Mouse (Mus musculus): ENCODE results near the gene Cdkn1a. TPM values are rescaled to one million over a fixed set of nuclear protein-coding genes. Genes with fewer than 3 reads are reported as not detected.

Cdkn1a gene
- polyA plus RNA-seq, 1 experiment: 31.1 TPM

DNA sequence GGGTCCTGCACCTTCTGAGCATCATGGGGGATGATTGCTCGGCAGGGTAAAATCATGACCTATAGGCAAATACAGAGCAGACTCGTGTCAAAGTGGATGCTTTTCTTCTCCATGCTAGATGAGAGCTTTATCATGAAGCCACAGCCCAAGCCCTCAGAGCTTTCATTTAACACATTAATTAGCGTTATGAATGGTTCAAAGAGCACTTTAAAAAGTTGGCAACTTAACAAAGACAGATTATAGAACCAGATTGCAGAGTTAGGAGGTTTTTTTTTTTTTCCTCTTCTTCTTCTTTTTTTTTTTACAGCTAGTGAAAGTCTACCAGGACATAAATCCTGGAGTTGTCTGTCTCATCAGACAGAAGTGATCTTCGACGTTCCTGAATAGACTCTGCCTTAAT, 38.6 kb downstream of the Cdkn1a start:
- Histone ChIP-seq H3K4me1 (replicated peaks; ENCODE audit: control insufficient read depth, insufficient read depth, low read length) (peaks cover 24% of the 10 kb centered on the region), H3K36me3 (ENCODE audit: control insufficient read depth, insufficient read depth, low read length) (no peaks in the 10 kb centered on the region), H3K4me3 (ENCODE audit: control insufficient read depth, insufficient read depth, low read length) (no peak overlapping the region), H3K27me3 (ENCODE audit: control insufficient read depth, insufficient read depth, low read length) (no peaks in the 10 kb centered on the region), H3K27ac (ENCODE audit: control insufficient read depth, insufficient read depth, low read length) (no peak overlapping the region)
- 52% methylated on average over 5 of the region's 5 CpGs for WGBS
- no peak for DNase-seq
- TF ChIP-seq CTCF (IDR thresholded peaks at IDR 0.05; ENCODE audit: borderline replicate concordance, control insufficient read depth, extremely low read depth, insufficient read depth, low read length, poor library complexity): no peak
- no peak for TF ChIP-seq POLR2A (IDR thresholded peaks at IDR 0.05; ENCODE audit: control insufficient read depth, extremely low read depth, insufficient read depth, low read length, poor library complexity)

DNA sequence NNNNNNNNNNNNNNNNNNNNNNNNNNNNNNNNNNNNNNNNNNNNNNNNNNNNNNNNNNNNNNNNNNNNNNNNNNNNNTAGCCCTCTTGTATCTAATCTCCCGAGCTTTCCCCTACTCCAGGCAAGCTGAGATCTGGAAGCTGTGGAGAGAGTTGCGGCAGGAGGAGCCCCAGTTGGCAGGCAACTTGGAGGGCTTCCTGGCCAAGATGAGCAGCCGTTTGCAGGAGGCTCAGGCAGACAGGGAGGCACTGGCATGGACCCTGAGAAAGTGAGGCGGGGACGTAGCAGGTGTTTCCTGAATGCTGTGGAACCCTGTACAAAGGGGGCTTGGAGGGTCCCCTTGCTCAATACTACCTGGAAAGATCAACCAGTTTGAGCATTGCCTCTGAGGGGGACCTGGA, 44.3 kb downstream of the Cdkn1a start:
- Histone ChIP-seq H3K4me1 (replicated peaks; ENCODE audit: control insufficient read depth, insufficient read depth, low read length) (peaks cover 47% of the 10 kb centered on the region), H3K27me3 (ENCODE audit: control insufficient read depth, insufficient read depth, low read length) (no peaks in the 10 kb centered on the region), H3K27ac (ENCODE audit: control insufficient read depth, insufficient read depth, low read length) (peak overlapping the region; percentile 59; the same call in 1 of the 2 replicates), H3K36me3 (ENCODE audit: control insufficient read depth, insufficient read depth, low read length) (no peaks in the 10 kb centered on the region), H3K4me3 (ENCODE audit: control insufficient read depth, insufficient read depth, low read length) (no peak overlapping the region)
- WGBS: 6% methylated on average over 5 of the region's 5 CpGs
- TF ChIP-seq POLR2A (IDR thresholded peaks at IDR 0.05; ENCODE audit: control insufficient read depth, extremely low read depth, insufficient read depth, low read length, poor library complexity) (no peak; the same call in 1 of the 2 replicates), CTCF (IDR thresholded peaks at IDR 0.05; ENCODE audit: borderline replicate concordance, control insufficient read depth, extremely low read depth, insufficient read depth, low read length, poor library complexity) (no peak)
- peak; percentile 42 for DNase-seq

DNA sequence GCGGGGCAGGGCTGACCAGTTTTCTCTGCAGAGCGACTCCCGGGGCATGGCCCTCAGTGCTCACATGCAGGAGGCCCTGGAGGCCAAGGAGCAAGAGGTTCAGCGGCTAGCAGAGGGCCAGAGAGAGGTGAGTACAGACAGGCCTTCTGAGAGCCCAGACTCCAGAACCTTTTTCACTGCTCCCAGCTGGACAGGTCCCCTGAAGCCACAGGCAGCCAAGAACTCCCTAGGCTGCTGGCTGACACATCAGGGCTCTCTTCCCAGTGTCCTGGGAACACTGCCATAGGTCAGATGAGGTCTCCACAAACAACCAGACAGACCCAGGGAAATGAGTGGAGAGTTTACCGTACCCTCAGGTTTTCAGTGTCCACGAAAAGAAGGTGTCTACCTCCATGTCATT, 45.5 kb downstream of the Cdkn1a start:
- peaks cover 46% of the 10 kb centered on the region for H3K4me1 ChIP-seq (replicated peaks; ENCODE audit: control insufficient read depth, insufficient read depth, low read length)
- no peak overlapping the region for H3K4me3 ChIP-seq (ENCODE audit: control insufficient read depth, insufficient read depth, low read length)
- no peaks in the 10 kb centered on the region for H3K27me3 ChIP-seq (ENCODE audit: control insufficient read depth, insufficient read depth, low read length)
- no peak for DNase-seq
- TF ChIP-seq CTCF (IDR thresholded peaks at IDR 0.05; ENCODE audit: borderline replicate concordance, control insufficient read depth, extremely low read depth, insufficient read depth, low read length, poor library complexity) (no peak), POLR2A (IDR thresholded peaks at IDR 0.05; ENCODE audit: control insufficient read depth, extremely low read depth, insufficient read depth, low read length, poor library complexity) (no peak)
- H3K36me3 ChIP-seq (ENCODE audit: control insufficient read depth, insufficient read depth, low read length): no peaks in the 10 kb centered on the region
- peak overlapping the region; percentile 10; the same call in 1 of the 2 replicates for H3K27ac ChIP-seq (ENCODE audit: control insufficient read depth, insufficient read depth, low read length)
- WGBS: 82% methylated on average over 6 of the region's 6 CpGs

DNA sequence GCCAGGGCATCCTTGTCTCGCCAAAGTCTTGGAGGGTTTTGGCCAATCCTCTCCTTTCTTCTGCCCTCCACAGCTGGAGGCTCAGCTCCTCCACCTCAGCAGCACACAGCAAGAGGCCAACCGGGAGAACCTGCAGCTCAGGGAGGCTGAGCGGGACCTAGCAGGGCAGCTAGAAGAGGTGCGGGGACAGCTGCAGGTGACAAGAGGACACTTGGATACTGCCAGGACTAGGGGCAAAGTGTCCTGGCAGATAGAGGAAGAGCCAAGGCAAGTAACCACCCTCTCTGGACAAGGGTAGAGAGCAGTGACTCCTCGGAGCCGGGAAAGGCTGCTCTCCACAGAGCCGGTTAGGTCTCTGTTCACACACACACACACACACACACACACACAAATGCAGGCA, 47.1 kb downstream of the Cdkn1a start:
- Histone ChIP-seq H3K4me1 (replicated peaks; ENCODE audit: control insufficient read depth, insufficient read depth, low read length) (peaks cover 47% of the 10 kb centered on the region), H3K27me3 (ENCODE audit: control insufficient read depth, insufficient read depth, low read length) (no peaks in the 10 kb centered on the region), H3K4me3 (ENCODE audit: control insufficient read depth, insufficient read depth, low read length) (no peak overlapping the region), H3K27ac (ENCODE audit: control insufficient read depth, insufficient read depth, low read length) (no peak overlapping the region), H3K36me3 (ENCODE audit: control insufficient read depth, insufficient read depth, low read length) (no peaks in the 10 kb centered on the region)
- DNase-seq: no peak
- 94% methylated on average over 7 of the region's 7 CpGs for WGBS
- TF ChIP-seq CTCF (IDR thresholded peaks at IDR 0.05; ENCODE audit: borderline replicate concordance, control insufficient read depth, extremely low read depth, insufficient read depth, low read length, poor library complexity) (no peak), POLR2A (IDR thresholded peaks at IDR 0.05; ENCODE audit: control insufficient read depth, extremely low read depth, insufficient read depth, low read length, poor library complexity) (no peak)

DNA sequence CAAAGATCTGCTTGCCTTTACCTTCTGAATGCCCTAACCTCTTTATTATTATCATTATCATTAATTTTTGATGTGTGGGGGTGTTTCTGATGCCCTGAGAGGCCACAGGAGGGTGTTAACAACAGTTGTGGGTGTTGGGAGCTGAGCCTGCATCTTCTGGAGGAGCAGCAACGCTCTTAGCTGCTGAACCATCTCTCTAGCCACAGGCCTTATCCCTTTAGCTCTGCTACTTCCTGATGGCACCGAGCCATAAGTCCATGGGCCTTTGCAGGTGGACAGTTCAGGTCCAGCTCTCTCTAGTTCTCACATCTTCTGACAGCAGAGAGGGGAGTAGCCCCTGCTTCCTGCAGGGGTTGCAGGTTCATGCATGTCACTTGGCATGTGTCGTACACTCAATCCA, 50.8 kb downstream of the Cdkn1a start:
- Histone ChIP-seq H3K4me1 (replicated peaks; ENCODE audit: control insufficient read depth, insufficient read depth, low read length) (peaks cover 46% of the 10 kb centered on the region), H3K36me3 (ENCODE audit: control insufficient read depth, insufficient read depth, low read length) (no peaks in the 10 kb centered on the region), H3K27ac (ENCODE audit: control insufficient read depth, insufficient read depth, low read length) (no peak overlapping the region), H3K27me3 (ENCODE audit: control insufficient read depth, insufficient read depth, low read length) (no peaks in the 10 kb centered on the region), H3K4me3 (ENCODE audit: control insufficient read depth, insufficient read depth, low read length) (no peak overlapping the region)
- no peak for DNase-seq
- TF ChIP-seq CTCF (IDR thresholded peaks at IDR 0.05; ENCODE audit: borderline replicate concordance, control insufficient read depth, extremely low read depth, insufficient read depth, low read length, poor library complexity) (no peak), POLR2A (IDR thresholded peaks at IDR 0.05; ENCODE audit: control insufficient read depth, extremely low read depth, insufficient read depth, low read length, poor library complexity) (no peak)
- WGBS: 63% methylated on average over 3 of the region's 3 CpGs

DNA sequence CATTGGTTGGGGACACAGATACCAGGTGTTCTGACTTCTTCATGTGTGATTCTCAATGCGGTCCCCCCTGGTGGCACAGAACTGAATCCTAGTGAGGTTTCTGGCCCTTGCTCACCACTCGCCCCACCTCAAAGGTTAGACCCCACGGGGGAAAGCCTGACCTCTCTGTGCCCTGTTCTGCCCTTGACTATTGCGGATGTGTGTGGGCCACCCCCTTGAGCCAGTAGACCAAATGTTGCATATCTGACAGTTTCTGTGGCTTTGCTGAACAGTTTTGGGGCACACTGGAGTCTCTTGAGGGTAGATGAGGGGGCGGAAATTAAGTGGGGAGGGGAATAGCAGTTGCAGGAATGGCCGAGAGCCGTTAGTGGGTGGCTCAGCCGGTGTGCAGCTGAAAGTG, 52.5 kb downstream of the Cdkn1a start:
- Histone ChIP-seq H3K4me3 (ENCODE audit: control insufficient read depth, insufficient read depth, low read length) (no peak overlapping the region), H3K27ac (ENCODE audit: control insufficient read depth, insufficient read depth, low read length) (peak overlapping the region; percentile 70), H3K36me3 (ENCODE audit: control insufficient read depth, insufficient read depth, low read length) (no peaks in the 10 kb centered on the region), H3K27me3 (ENCODE audit: control insufficient read depth, insufficient read depth, low read length) (no peaks in the 10 kb centered on the region), H3K4me1 (replicated peaks; ENCODE audit: control insufficient read depth, insufficient read depth, low read length) (peaks cover 60% of the 10 kb centered on the region)
- DNase-seq: peak; percentile 30
- no peak for TF ChIP-seq CTCF (IDR thresholded peaks at IDR 0.05; ENCODE audit: borderline replicate concordance, control insufficient read depth, extremely low read depth, insufficient read depth, low read length, poor library complexity)
- no peak for TF ChIP-seq POLR2A (IDR thresholded peaks at IDR 0.05; ENCODE audit: control insufficient read depth, extremely low read depth, insufficient read depth, low read length, poor library complexity)
- 7% methylated on average over 8 of the region's 8 CpGs for WGBS

DNA sequence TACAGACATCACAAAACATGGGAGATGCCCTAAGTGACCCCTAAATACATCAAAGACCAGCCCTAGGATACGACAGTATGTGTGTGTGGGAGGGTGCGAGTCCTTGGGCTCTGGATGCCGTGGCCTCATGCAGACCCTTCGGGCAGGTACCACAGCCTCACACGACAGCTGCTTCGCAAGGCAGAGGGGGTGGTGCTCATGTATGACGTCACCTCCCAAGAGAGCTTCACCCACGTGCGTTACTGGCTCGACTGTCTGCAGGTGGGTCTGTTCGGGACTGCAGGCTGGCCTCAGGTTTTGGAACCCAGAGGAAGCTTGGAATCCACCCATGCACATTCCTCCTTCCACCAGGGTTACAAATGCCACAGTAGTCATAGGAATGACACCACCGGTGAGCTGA, 54.3 kb downstream of the Cdkn1a start:
- H3K27ac ChIP-seq (ENCODE audit: control insufficient read depth, insufficient read depth, low read length): no peak overlapping the region
- no peak for DNase-seq

More for the DNA sequence above, 54.3 kb downstream of the Cdkn1a start:
- H3K27me3 ChIP-seq (ENCODE audit: control insufficient read depth, insufficient read depth, low read length): no peaks in the 10 kb centered on the region
- peaks cover 70% of the 10 kb centered on the region for H3K4me1 ChIP-seq (replicated peaks; ENCODE audit: control insufficient read depth, insufficient read depth, low read length)
- WGBS: 35% methylated on average over 12 of the region's 12 CpGs
- no peaks in the 10 kb centered on the region for H3K36me3 ChIP-seq (ENCODE audit: control insufficient read depth, insufficient read depth, low read length)
- H3K4me3 ChIP-seq (ENCODE audit: control insufficient read depth, insufficient read depth, low read length): no peak overlapping the region
- no peak for TF ChIP-seq CTCF (IDR thresholded peaks at IDR 0.05; ENCODE audit: borderline replicate concordance, control insufficient read depth, extremely low read depth, insufficient read depth, low read length, poor library complexity)
- TF ChIP-seq POLR2A (IDR thresholded peaks at IDR 0.05; ENCODE audit: control insufficient read depth, extremely low read depth, insufficient read depth, low read length, poor library complexity): no peak
